Mouse (Mus musculus): ENCODE measurements around the gene Stard9.

Stard9 gene

DNA sequence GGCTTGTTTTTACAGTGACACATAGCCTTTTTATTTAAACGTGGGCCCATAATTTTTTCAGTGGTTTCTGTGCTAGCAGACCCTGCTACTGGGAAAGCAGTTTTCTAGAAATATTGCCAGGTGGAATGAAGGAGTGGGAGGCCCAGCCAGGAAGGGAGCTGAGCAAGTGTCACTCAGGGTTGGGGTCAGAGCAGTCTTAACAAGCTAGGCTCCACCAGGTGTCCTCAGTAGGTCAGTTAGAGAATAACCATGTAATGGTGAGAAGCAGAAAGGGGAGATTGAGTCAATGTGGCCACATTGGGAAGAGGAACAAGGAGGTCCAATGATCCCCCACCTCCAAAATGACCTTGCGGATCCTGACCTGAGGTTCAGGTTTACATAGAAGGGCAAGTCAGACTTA is 25.8 kb downstream of the Stard9 start:
- DNase-seq (ENCODE audit: low read depth, low spot score) = peak; percentile 9

DNA sequence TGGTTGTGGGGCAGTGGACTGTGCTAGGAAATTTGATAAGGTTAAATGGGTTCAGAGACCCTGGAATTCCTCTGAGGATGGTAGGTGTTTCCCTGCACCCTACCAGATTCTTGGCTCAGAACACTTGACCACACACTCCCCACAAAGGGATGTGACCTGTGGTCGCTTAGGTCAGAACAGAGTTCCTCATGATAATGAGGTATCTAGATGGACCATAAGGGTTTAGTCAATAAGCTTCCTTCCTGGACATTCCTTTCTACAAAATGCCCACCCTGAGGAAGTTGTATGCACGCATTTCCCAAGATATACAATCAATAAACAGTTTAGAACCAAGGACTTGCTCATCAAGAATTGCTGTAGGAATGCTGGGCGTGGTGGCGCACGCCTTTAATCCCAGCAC is 27.0 kb downstream of the Stard9 start:
- DNase-seq (ENCODE audit: low read depth, low spot score) = no peak

DNA sequence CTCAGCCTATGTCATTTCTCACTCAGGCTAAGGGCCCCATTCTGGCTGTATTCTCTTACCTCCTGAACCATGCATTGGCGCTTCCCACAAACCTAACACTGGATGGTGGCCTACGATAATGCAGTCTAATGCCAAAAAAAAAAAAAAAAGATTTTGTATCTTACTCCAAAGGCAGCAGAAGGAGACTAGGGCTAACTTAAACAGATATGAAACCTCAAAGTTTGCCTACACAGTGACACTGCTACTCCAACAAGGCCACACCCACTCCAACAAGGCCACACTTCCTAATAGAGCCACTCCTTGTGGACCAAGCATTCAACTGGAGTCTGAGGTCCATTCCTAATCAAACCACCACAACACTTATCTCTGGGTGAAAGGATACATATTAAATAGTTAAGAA is 27.8 kb downstream of the Stard9 start:
- no peak for DNase-seq (ENCODE audit: low read depth, low spot score)

DNA sequence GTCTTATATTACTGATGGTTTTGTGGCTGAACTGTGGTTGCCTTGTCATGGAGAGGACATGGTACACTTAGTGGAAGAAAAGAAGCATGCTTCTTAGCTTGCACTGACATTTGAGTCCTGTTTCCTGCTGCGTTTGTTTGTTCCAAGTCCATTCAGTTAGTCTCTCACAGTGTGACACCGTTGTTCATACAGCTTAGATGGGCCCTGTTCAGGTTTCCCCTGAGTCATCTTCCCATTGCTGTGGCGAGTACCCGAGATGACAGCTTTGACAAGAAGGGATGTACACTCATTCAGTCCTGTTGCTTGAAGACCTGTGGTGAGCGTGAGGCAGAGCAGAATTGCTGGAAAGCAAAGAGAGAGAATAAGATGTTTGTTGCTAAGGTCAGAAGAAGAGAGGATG is 29.6 kb downstream of the Stard9 start:
- no peak for DNase-seq (ENCODE audit: low read depth, low spot score)

DNA sequence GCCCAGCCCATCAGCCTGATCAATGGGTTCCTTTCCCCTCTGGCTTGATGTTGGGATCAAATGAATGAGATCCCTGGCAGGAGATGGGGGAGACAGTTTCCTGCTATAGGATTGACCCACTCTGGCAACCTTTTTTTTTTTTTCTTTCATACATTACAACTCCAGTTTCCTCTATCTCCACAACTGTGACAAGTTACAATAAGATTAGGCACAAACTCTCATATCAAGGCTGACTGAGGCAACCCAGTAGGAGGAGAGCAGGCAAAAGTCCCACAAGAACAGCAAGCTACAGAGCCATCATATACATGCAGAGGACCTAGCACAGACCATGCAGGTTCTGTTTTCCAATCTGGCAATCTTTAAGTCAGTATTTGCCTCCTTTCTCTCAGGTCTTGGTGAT is 30.4 kb downstream of the Stard9 start:
- DNase-seq (ENCODE audit: low read depth, low spot score) = no peak

DNA sequence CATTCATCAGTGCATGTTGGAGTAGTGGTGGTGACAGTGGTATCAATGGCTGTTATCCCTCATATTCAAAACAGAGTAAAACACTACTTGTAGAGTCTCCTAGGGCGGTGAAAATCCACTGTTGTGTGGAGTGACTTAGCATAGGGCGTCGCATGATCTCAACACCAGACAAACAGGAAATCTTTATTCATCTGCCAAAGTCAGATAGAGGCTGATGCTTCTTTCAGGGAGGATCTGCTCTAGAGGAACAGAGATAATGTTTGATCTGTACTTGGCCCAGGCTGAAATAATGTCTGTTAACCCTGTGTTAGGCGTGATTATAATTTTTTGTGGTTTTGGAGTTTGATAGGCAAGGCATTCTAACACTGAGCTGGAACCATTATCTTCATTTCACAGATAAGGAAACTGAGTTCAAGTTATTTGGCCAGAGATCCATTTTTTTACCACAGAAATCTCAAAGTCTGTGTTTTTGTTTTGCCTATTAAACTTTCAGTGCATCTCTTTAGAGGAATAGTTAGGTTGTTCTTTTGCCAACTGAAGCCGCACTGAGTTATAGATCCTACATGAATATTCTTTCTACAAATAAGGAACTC is 31.7 kb downstream of the Stard9 start:
- no peak for DNase-seq (ENCODE audit: low read depth, low spot score)

DNA sequence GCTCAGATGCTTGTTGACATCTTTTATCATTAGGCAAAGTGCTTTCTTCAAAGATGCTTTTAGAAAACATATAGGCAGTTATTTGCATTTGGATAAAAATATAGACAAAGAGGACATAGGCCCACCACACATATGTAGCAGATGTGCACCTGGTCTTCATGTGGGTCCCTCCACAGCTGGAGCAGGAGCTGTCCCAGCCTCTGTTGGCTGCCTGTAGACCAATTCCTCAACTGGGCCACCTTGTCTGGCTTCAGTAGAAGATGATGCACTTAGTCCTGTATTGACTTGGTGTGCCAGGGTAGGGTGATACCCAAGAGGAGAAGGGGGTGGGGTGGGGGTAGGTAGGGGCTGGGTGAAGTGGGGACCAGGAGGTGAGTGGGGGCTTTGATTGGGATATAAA is 33.8 kb downstream of the Stard9 start:
- no peak for DNase-seq (ENCODE audit: low read depth, low spot score)

DNA sequence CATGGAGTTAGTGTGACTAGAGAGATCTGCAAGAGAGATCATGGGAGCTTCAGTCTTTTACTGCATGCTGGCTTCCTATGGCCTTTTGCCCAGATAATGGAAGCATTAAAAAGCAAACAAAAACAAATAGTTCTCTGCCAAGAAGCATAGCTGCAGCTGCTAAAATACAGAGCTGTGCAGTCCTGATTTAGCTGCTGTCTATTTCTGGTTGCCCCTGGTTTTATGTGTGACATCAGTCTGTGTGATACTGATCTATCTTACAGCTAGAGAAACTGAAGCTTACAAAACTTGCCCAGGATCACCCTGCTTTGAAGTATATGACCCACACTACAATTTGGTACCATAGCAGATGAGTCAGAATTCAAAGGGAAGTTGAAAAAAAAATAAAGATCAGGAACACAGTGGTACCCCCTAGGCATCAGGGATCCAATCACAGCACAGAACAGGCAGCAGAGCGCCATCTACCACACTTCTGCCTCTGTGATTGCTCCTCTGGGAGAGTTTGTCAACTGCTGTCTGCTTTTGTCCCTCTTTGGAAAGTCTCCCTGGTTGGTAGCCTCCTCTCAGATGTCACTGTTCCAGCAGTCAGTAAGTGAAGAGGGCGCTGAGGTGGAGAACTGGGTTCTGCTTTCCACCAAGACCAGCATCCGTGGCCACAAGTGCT is 34.7 kb downstream of the Stard9 start:
- no peak for DNase-seq (ENCODE audit: low read depth, low spot score)

DNA sequence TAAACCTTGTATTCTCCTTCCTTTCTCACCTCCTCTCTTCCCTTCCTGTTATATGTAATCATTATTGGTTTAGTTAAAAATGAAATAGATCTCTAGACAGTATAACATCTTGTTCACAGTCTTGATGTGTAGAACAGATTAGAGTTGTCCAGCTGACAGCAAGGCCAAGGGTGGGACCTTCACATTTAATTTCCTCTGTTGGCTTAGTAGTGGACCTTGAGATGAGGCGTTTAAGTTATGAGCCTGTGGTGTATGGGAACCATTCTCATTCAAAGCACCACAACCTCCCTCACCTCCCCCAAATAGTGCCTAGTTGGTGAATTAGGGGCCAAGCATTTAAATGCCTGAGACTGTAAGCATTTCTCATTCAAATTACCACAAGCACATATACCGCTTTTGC is 38.5 kb downstream of the Stard9 start:
- no peak for DNase-seq (ENCODE audit: low read depth, low spot score)

DNA sequence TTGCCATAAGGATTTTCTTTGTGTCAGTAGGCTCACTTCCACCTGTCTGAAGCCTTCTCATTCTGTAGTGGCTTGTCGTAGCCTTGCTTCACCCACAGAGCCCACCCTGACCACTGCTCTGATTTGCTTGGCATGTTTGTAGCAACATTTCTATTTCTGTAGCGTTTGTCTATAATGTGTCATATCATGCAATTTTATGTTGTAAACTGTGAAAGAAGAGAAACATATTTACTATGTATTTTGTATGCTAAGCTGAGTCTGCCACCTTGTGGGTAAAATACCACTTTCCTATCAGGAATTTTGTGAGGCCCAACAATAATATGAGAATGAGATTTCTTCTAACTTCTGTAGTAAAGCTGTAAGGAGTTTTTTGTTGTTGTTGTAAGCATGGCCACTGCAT is 41.3 kb downstream of the Stard9 start:
- no peak for DNase-seq (ENCODE audit: low read depth, low spot score)

DNA sequence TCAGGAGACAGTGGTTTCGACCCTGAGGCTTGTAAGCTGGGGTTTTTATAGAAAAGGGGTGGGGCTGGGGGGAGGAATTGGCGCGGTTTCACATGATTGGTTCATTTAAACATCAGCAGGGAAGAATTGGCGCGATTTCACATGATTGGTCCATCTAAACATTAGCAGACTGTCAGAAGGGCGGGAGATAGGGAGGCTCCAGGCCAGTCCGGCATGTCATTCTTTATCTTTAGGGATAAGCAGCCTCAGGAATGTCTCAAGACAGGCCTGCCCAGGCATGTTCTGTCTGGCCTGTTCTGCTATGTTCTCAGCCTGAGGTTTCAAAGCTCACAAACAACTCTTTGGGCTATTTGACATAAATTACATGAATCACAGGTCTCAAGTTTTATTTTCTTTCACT is 52.2 kb downstream of the Stard9 start:
- DNase-seq (ENCODE audit: low read depth, low spot score) = peak; percentile 53

DNA sequence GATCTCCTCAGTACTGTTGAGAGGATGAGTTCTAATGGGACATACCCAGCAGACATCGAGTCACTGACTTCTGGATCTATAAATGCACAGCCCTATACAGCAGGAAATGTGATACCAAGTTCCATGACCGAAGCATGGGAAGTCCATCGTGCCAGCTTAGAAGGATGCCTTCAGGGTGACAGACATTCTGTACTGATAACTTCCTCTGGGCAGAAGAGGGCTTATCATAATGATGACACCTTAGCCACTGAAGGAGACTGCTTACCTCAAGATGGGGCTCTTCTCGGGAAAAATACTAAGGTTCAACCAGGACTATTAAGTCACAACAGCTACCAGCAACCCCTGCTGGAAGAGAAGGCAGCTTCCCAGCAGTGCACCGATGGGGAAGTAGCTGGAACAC is 68.8 kb downstream of the Stard9 start:
- no peak for DNase-seq (ENCODE audit: low read depth, low spot score)

DNA sequence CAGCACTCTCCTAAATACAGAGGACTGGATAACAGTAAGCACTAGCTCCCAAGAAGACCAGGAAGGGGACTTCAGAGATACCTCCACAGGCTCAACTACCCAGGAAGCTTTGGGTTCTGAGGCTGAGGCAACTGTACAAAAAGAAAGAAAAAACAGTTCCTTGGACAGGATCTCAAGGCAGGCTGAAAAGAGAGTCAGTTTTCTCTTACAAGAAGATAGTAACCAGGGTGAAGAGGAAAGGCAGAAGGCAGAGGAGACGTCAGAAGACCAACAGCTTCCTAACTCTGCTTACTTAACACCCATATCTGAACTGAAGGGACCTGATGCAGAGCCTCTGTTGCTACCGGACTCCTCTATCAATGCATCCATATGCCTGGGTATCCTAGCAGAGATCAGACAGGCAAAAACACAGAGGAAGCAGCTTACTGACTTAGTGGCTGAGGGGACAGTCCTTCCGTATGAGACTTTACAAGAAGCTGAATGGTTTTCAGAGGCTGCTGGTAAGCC is 71.5 kb downstream of the Stard9 start:
- no peak for DNase-seq (ENCODE audit: low read depth, low spot score)

DNA sequence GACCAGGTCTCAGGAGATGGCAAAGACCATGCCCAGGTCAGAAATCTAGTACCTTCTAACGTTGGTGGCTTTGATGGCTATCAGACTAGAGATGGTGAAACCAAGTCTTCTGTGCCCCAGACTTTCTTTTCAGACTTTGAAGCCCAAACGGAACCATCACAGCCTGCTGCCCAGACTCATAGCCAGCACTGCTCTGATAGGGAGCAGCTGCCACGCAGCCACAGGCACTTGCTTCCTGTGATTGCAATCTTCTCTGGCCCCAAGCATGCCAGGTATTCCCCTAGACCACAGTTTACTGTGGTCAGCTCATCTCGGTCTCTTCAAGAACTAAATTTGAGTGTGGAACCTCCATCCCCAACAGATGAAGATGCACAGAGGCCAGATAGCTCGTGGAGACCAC is 73.8 kb downstream of the Stard9 start:
- no peak for DNase-seq (ENCODE audit: low read depth, low spot score)

DNA sequence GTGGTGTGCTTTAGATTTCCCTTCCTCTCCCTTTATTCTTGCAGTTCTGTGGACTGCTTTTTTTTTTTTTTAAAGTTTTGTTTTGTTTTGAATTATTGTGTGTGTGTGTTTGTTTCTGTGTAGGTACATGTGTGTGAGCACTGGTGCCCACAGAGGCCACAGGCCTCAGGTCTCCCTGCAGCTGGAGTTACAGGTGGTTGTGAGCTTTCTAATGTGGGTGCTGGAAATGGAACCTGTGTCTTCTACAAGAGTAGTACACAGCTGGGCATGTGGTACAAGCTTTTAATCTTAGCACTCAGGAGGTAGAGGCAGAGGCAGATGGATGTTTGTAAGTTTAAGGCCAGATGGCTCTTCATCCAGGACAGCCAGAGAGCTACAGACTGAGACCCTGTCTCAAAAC is 78.1 kb downstream of the Stard9 start:
- no peak for DNase-seq (ENCODE audit: low read depth, low spot score)

DNA sequence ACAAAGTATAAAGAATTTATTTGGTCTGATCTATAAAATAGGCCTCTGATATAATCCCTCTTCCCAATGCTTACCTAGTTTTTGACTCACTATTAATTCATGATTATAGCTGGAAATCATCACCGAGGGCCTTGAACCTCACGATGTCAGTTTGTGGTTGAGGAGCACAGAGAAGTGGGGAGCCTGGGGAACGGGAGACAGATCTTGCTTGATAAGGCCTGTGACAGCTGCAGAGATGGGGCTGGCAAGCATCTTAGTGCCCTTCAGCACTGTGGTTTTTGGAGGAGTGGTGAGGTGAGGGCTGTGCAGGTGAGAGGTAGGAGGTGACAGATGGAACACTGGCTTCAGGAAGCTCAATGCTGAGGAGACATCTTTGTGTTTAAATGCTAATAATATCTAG is 81.2 kb downstream of the Stard9 start:
- DNase-seq (ENCODE audit: low read depth, low spot score) = no peak

DNA sequence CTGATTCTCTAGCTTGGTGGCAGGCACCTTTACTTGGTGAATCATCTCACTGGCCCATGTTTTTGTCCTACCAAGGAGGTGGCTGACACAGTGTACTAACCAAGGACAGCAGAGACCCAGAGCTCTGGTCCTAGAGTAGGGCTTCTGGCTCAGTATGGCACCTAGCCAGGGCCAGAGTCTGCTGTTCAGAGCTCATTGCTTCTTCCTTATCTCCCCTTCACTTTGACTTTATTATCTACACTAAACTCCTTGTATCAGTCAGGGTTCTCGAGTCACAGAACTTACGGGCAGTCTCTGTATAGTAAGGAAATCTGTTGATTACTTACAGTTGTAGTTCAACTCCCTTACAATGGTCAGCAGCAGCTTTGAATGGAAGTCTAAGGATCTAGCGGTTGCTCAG is 82.0 kb downstream of the Stard9 start:
- DNase-seq (ENCODE audit: low read depth, low spot score) = no peak

DNA sequence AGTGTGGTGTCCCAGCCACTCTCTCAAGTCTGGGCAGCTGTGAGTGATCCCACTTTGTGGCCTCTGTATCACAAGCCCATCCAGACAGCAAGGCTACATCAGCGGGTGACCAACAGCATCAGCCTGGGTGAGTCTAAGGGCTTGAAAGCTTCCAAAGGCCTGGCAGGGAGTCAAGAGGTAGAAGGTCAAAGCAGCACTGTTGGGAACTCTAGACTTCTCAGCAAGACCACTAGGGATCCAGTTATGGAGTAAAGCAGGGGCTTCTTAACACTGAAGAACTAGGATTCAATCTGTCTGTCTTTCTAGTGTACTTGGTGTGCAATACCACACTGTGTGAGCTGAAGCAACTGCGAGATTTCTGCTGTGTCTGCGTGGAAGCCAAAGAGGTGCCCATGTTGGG is 84.5 kb downstream of the Stard9 start:
- DNase-seq (ENCODE audit: low read depth, low spot score) = no peak

DNA sequence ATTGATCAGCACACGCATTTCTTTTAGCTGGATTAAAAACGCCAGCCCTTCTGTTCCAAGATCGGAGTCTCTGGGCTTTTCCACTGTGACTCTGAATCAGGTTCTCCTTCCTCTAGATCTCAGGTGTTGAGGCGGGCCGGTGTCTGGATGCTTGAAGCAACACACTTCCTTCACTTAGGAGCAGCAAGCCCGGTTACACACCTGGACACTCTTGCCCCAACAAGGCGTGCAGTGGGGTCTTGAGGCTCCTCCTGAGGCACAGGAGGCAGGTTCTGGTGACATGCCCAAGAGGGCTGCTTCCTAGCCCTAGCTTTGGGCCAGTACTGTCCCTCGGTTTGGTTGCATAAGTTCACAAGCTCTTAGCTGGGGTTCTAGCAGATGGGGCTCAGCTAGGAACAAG is 89.6 kb downstream of the Stard9 start:
- DNase-seq (ENCODE audit: low read depth, low spot score) = no peak

DNA sequence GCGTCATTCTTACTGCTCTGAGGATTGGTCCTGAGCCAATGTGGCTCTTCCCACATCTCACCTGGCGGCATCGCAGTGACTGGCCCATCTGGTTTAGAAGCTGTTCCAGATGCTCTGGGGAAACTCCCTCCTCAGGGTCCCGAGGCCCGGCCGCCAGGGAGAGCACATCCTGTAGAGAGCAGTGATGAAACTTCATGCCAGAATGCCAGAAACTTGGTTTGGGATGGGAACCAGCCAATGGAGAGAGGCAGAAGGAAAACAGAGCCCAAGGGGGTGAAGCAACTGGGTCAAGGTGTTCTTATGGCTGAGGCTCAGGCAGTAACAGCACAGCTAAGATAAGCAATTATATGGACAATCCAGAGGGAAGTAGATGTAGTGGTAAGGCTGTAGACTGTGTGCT is 91.9 kb downstream of the Stard9 start:
- no peak for DNase-seq (ENCODE audit: low read depth, low spot score)

DNA sequence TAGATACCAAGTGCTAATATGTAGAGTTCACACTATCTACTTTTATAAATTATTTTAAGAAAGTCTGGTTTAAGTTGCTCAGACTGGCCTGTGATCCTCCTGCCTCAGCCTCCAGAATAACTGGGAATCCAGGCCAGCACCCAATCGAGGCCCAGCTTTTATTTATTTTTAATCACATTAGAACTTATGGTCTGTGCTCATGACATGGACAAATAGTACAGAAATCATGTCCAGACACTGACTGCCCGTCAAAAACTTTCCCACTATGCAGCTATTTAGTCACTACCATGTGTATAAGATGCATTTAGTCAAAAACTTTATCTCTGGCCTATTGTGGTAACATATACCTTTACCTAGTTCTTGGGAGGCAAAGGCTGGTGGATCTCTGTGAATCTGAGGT is 93.0 kb downstream of the Stard9 start:
- DNase-seq (ENCODE audit: low read depth, low spot score) = no peak

DNA sequence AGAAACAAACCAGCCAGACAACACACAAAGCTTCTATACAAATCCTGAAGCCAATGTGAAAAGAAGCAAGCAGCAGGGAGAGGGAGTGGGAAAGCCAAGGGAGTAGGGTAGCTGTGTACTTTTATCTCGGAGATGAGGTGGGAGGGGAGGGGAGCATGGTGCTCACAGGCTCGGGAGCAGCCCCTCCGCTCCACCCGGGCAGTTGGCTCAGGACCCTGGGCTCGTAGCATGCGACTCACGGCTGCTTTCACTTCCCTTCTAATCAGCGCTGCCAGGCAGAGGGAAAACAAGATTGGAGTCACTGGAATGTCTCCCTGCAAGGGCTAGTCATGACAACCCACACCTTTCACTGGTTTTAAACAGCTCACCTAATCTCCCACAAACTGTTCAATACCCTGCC is 93.6 kb downstream of the Stard9 start:
- DNase-seq (ENCODE audit: low read depth, low spot score) = no peak

DNA sequence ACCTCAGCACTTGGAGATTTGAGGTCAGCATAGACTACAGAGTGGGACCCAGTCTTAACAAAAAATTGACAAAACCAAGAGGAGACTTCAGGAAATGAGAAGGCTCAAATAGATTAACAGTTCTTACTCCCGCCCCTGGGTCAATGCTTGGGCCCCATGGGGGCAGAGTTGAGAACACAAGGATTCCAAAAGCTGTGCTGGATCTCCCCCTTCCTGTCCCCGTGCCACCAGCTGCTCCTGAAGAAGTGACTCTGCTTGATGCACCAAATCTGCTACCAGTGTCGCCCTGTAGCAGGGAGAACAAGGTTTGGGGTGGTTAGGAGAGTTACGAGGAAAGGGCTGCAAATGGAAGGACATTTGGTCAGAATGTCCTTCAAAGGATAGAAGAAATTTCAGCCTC is 94.7 kb downstream of the Stard9 start:
- DNase-seq (ENCODE audit: low read depth, low spot score) = no peak

DNA sequence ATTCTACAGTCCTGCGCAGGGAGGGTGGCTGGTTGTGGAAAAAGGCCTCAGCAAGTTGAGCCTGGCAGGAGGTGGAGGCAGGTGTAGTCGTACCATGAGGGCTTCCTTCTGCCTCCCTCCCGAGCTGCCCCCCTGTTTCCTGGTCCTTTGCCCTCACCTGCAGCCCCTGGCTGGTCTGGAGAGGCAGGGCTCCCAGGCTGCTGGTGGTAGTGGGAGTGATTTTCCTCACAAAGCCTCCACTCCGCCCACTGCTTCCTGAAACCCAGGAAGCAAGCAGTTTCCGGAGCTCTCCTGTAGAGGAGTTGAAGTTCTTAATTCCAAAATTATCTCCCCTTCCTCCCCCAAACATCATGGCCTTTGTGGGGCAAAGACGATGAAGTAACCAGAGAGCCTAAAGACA is 95.3 kb downstream of the Stard9 start:
- no peak for DNase-seq (ENCODE audit: low read depth, low spot score)
